Mouse (Mus musculus): ENCODE results near the gene Trpc4.

GRCm38 (mm10) chr3:54238891-54239290, 83.1 kb downstream of the Trpc4 start:
- TF ChIP-seq CTCF (IDR thresholded peaks at IDR 0.05; ENCODE audit: extremely low read depth, insufficient read depth, low read length), result no peak
- TF ChIP-seq POLR2A (IDR thresholded peaks at IDR 0.05; ENCODE audit: extremely low read depth, insufficient read depth, low read length), result no peak
